Mouse (Mus musculus): ENCODE measurements around the gene Tpo.
A peak's percentile ranks its signal among the peaks of the same experiment; 100 is the strongest.

The Tpo gene

DNA sequence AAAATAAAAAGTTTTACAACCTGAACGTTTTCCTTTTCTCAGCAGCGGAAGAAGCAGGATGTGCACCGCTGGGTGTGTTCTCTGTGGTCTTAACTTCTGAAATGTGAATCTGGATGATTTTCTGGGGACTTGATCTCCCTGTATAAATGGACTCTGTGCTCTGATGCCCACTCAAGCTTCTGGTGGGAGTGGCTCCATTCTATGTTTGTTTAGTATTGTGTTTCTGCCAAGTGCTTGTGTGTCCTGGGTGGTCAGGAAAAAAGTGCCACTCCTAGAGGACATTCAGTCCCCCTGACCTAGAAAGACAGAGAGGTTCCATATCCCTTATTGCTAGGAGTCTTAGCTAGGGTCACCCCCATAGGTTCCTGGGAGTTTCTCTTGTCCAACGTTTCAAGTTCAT, at the start of gene Tpo:
Gene Tpo, minus strand, starts transcription at position 101 of the 400 bp plus-strand sequence.
- DNase-seq = no peak

- DNase-seq = no peak
These were observed 49.3 kb upstream of the Tpo start for GRCm38 (mm10) chr12:30181721-30182120.

DNA sequence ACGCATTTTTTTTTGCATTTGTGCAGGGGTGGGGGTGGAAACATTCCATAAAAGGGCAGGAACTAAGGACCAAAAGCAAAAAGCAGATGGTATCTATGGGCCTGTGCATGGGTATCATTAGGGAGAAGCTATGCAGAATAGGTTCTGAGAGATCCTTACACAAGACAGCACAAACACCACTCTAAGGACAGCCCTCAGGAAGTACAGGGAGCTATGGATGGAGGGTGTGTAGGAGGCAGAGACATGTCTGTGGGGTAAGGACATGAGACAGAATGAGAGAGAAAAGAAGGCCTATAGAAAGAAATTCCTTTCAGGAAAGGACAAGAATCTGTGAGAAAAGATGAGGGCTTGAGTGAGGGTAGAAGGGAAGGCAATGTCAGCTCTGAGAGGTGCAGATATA, 47.2 kb upstream of the Tpo start:
- no peak for DNase-seq

- DNase-seq = peak in 1 of 2 experiments; percentile 5
These were observed 45.5 kb upstream of the Tpo start for GRCm38 (mm10) chr12:30177966-30178365.

DNA sequence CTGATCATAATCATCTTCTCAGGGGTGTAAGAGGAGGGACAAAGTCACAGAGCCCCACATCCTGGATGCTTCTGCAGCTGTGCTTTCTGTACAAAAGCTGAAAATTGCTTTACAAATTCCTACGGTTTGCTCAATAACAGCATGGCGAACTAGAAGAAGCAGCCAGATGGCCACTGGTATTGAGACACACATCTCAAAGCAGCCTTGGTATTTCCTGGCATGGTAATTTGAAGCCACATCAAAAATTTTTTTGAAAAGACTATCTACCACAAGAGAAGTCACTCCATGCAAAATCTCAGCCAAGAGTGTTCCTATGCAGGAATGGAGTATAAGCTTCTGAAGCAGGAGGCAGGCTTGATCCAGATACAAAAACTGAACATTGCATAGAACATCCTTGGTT, 45.1 kb upstream of the Tpo start:
- DNase-seq = no peak

DNA sequence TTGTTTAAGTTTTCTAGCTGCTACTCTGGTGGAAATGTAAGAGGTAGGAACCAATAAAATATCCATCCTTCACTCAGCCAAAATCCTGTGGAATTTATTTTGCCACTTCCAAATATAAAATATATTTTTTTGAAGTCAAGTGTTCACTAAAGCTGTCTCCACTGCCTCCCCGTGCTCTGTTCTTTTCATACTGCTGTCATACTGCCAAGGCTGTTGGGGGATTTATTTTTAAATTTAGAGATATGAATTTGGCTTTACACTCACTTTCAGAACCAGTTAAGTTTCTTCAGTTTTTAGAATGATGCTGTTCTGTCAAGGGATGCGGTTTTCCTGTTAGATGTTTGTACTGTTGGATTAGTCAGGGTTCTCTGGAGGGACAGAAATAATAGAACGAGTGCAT, 36.1 kb upstream of the Tpo start:
- no peak for DNase-seq

GRCm38 (mm10) chr12:30164538-30164937, 32.1 kb upstream of the Tpo start:
- DNase-seq = no peak

GRCm38 (mm10) chr12:30164005-30164404, 31.6 kb upstream of the Tpo start:
- DNase-seq = no peak

DNA sequence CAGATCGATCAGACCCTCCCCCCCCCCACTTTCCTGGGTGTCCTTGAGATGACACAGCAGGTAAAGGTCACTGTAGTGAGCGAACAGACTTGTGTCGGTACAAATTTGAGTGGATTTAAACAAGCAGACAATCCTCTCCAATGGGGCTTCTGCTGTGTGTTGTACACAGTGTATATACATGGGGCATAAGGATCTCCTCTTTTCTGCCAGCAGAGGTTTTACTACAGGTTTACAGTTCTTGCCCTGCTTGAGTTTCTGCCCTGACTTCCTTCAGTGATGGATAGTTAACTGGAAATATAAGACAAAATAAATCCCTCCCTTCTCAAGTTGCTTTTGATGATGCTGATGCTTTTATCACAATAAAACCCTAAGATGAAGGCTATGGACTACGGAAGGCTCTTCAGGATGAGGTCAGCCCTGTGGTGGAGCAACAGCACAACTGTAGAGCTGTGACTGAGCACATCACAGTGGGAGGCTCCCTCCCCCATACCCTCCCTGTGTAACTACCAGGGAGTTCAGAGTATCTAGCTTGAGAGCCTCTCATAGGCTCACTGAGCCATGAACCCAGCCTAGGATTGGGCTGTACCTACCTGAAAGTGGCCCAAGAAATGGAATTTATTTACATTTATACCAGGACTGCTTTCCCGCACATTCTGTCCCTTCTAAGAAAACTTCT, 29.4 kb upstream of the Tpo start:
- no peak for DNase-seq

DNA sequence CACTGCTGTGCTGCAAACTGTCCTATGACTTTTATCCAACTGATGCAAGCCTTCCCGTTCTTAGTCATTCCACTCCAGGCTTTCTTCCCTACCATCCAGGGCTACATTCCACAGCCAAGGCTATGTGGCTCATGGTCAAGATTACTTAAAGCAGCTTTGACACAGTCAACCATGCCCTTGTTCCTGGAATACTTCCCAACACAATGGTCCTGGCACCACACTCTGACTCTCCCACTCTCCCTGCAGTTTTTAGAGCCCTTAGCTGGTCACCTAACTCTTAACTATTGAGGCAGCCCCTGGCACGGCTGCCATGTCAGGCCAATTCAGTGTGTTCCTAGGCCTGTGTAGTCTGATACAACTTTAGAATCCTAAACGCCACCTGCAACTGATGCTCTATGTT, 28.1 kb upstream of the Tpo start:
- DNase-seq = no peak

DNA sequence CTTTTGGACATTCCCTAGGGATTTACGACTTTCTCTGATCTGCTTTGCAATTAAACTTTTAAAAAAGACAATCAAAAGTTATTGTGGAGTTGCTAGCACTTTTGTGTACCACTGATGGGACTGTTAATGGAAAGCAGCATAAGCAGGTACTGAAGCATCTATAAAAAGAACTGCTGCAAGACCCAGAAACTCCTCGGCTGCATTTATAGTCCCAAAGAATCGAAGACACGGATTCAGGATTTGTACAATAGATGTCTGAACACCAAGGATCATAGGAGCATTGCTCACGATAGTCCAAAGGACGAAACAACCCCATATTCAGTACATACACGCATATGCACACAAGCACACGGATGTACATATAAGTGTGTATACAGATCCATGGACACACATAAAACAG, 27.4 kb upstream of the Tpo start:
- DNase-seq = no peak

- DNase-seq = no peak
These were observed 21.8 kb upstream of the Tpo start for GRCm38 (mm10) chr12:30154079-30154673.

- DNase-seq = no peak
These were observed 9.7 kb upstream of the Tpo start for GRCm38 (mm10) chr12:30142085-30142484.

GRCm38 (mm10) chr12:30129411-30129716, 3.1 kb downstream of the Tpo start:
- no peak for DNase-seq

DNA sequence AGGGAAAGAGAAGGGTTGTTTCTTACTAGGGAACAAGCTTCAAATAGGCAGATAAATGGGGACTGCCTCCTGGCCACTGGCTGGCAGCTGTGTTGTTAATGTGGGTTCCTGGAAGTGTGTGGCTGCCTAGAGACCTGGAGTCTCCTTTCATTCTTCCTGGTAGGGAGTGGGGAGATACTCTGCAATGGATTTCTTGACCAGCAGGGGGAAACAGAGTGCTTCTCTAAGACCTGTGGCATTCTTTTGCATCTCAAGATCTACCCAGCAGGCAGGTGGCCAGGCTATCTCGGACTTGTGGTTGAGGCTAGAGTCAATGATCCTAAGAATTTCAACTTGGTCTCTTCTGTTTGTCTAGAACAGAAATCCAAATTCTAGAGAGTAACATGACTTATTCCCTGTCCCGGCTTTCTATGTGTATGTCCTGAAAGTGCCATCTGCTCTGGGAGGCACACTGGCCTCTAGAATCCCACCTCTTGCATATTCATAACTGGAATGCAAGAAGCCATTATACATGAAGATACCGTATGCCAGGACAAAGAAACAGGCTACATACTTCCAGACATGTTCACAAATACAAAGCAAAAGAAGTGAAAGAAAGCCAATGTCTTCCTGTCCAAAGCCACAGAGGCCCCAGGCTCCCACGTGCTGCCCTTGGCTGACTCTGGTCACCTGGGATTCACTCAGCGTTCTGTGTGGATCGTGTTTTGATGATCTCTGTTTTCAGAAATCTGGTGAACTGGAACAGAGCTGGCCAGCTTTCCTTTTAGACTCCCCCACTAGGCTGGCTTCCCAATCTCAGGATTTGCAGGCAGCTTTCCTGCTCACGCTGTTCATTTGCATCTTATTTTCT, 3.6 kb downstream of the Tpo start:
- DNase-seq = peak; percentile 31 to 43

DNA sequence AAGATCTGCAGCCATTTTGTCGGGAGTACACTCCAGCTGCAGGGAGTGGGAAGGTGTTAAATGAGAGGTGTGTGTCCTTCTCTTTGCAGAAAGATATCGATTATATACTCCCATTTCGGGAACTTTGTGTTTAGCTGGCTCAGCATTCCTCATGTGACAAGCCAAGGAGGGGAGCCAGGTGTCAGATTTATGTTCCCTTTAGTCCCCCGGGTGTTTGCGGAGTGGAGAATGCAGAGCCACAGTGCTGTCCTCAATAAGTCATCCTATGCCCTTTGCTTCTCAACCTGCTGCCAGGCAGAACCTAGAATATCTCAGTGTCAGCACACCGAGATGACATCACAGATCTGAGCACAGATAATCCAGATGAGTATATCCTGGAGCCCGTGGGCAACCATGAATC, 10.1 kb downstream of the Tpo start:
- DNase-seq = no peak

- DNase-seq = no peak
These were observed 20.2 kb downstream of the Tpo start for GRCm38 (mm10) chr12:30112271-30112670.

DNA sequence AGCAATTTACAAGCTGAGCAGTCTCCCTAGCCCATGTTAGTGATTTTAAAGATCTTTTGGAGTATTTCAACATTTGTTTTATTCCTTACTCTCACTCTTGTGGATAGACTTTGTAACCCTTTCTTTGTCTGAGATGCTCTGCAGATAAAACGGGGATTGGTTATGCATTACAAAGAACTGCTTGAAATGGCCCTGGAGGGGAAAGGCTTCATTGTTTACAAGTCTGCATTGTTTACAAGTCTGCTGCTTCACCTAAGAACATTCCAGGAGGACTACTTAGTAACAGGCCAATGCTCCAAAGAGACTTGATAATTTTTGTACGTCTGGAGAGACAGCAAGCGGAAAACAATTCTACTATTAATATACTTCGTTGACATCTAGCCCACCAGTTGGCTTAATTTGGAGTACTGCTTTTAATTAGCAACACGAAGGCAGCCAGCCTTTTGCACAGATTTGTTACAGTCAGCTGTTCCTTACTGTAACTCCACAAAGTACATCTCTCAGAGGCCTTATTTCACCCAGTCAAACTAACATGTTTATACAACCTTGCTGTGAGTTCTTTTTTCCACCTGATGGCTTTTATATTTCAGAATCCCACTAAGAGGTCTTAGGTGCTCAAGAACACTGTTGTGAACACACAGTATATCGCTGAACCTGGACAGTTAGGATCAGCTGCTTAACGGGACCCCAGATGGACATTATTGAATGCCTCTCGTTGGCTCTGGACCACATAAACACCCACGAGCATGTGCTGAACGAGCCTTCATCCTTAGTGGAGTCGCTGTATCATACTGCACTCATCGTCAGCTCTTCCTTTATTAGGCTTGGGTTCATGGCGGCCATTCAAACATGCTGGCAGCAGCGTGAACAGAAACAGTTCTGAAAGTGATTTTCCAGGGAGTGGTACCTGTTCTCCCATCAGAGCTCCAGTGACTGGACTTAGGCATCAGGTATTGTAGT, 22.5 kb downstream of the Tpo start:
- DNase-seq = no peak

- no peak for DNase-seq
These were observed 29.4 kb downstream of the Tpo start for GRCm38 (mm10) chr12:30102891-30103565.

DNA sequence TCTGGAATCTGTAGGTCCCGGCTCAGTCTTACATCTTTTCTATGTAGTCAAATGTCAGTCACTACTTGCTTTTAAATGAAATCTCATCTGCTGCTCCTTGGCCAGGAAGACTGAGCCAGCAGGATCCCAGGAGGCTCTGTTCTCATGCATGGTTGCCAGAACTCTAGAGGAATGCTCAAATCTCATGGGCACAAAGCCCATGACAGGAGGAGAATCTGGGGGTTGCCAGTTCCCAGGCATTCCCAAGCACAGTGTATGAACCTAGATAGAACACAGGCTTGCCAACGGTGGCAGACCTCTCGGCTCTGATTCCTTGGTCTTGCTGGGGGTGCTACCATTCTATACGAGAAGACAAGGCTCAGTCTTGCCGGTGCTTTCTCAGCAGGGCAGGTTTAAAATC, 40.3 kb downstream of the Tpo start:
- peak; percentile 7 to 22 for DNase-seq

- no peak for DNase-seq
These were observed 48.5 kb downstream of the Tpo start for GRCm38 (mm10) chr12:30083971-30084370.

- no peak for DNase-seq
These were observed 55.4 kb downstream of the Tpo start for GRCm38 (mm10) chr12:30077056-30077455.
